Mouse (Mus musculus): ENCODE measurements at regions not wholly inside any gene's neighbourhood (a gene's known extent, or its start where the extent isn't known, plus 50 kb on each side); places are given as distances from the start of the nearest gene placed in this dataset.

GRCm38 (mm10) chr1:4672344-4672743, 135.3 kb upstream of the Gm37988 start:
- TF ChIP-seq CTCF (IDR thresholded peaks at IDR 0.05; ENCODE audit: low read depth), result no peak
- no peak for TF ChIP-seq EP300 (IDR thresholded peaks at IDR 0.05; ENCODE audit: low read depth)
